Comparison of ENCODE assay signal across 19 mouse cellular contexts in genomic region chr4:56630251-56630650, GRCm38 (mm10).
DNase-seq lines count a peak whose midpoint lies in the region; ATAC-seq and TF ChIP-seq lines count a peak whose summit lies in the region.
"Had no signal": no experiment of that assay in that cellular context is flagged by ENCODE, and none has a peak within 500 bp of the region (broad histone marks: within the 10 kb centered on the region; RNA-seq: fewer than 3 reads in every experiment).

No protein-coding gene starts in this region.

- 0 out of 2 replicates have a peak, but pooled peaks have one; percentile 32 for ATAC-seq in forebrain, embryonic 15.5 days (replicated peaks)
- peak; percentile 89 for ATAC-seq in forebrain, postnatal 0 days
- ATAC-seq: liver, postnatal 0 days had no signal

- no peak overlapping the region for H3K4me3 ChIP-seq in forebrain, embryonic 15.5 days
- no peak overlapping the region for H3K4me3 ChIP-seq in forebrain, embryonic 10.5 days
- no peak overlapping the region for H3K4me3 ChIP-seq in forebrain, postnatal 0 days (ENCODE audit: low read depth, low read length)
- H3K4me3 ChIP-seq: heart, embryonic 12.5 days had no signal

- DNase-seq in forebrain, embryonic 10.5 days (ENCODE audit: extremely low spot score, low spot score): no peak
- DNase-seq in left cerebral cortex, postnatal 14 days (ENCODE audit: low spot score in 2 of 2): peak; percentile 51 to 85
- no peak for DNase-seq in left cerebral cortex, adult 11 months (ENCODE audit: low spot score)
- peak; percentile 13 for DNase-seq in R1 (ENCODE audit: low read depth, low spot score)
- DNase-seq in forebrain, postnatal 0 days: peak; percentile 63
- no peak for DNase-seq in lung, postnatal 4 days
- no peak for DNase-seq in kidney, postnatal 4 days
- DNase-seq: adrenal gland, postnatal 10 days; cerebellum, adult 8-10 months; kidney, adult 18-20 months; kidney, postnatal 10 days; liver; liver, postnatal 0 days; retina, postnatal 1 day; thymus, postnatal 14 days had no signal

- intact Hi-C loops in left cerebral cortex, postnatal 14 days (cut with DNase I): no loop called here

- no peak overlapping the region for H3K9ac ChIP-seq in forebrain, embryonic 15.5 days (replicated peaks)
- H3K9ac ChIP-seq in forebrain, postnatal 0 days: no peak overlapping the region
- H3K9ac ChIP-seq: heart, embryonic 12.5 days; liver, postnatal 0 days had no signal

- 75% methylated on average over 6 of the region's 6 CpGs for WGBS in forebrain, embryonic 15.5 days
- 88% methylated on average over 6 of the region's 6 CpGs for WGBS in forebrain, embryonic 10.5 days
- WGBS in forebrain, postnatal 0 days: 52% methylated on average over 6 of the region's 6 CpGs

- H3K9me3 ChIP-seq in forebrain, embryonic 15.5 days: no peaks in the 10 kb centered on the region
- H3K9me3 ChIP-seq in forebrain, embryonic 10.5 days: no peaks in the 10 kb centered on the region
- no peaks in the 10 kb centered on the region for H3K9me3 ChIP-seq in forebrain, postnatal 0 days (ENCODE audit: low read length)
- H3K9me3 ChIP-seq: heart, embryonic 12.5 days had no signal

- no peaks in the 10 kb centered on the region for H3K4me1 ChIP-seq in forebrain, embryonic 15.5 days
- no peaks in the 10 kb centered on the region for H3K4me1 ChIP-seq in forebrain, embryonic 10.5 days
- no peaks in the 10 kb centered on the region for H3K4me1 ChIP-seq in forebrain, postnatal 0 days (ENCODE audit: insufficient read depth)
- H3K4me1 ChIP-seq: heart, embryonic 12.5 days had no signal

- no peaks in the 10 kb centered on the region for H3K36me3 ChIP-seq in forebrain, embryonic 15.5 days
- H3K36me3 ChIP-seq in forebrain, embryonic 10.5 days (replicated peaks): no peaks in the 10 kb centered on the region
- no peaks in the 10 kb centered on the region for H3K36me3 ChIP-seq in forebrain, postnatal 0 days (ENCODE audit: insufficient read depth)
- H3K36me3 ChIP-seq: heart, embryonic 12.5 days had no signal

- H3K27ac ChIP-seq in forebrain, embryonic 15.5 days (replicated peaks): no peak overlapping the region
- H3K27ac ChIP-seq in forebrain, embryonic 10.5 days: no peak overlapping the region
- H3K27ac ChIP-seq in forebrain, postnatal 0 days (ENCODE audit: low read depth, low read length): 0 out of 2 replicates have a peak overlapping the region, but pooled peaks have one; percentile 24
- H3K27ac ChIP-seq: stomach, postnatal 0 days had no signal

- TF ChIP-seq CTCF in forebrain, postnatal 0 days (IDR thresholded peaks at IDR 0.05; ENCODE audit: low read depth): no peak

- no peaks in the 10 kb centered on the region for H3K27me3 ChIP-seq in forebrain, embryonic 15.5 days
- no peaks in the 10 kb centered on the region for H3K27me3 ChIP-seq in forebrain, embryonic 10.5 days (ENCODE audit: poor library complexity, severe bottlenecking)
- H3K27me3 ChIP-seq in forebrain, postnatal 0 days (ENCODE audit: insufficient read depth, low read length): no peaks in the 10 kb centered on the region
- H3K27me3 ChIP-seq: heart, embryonic 12.5 days had no signal

- no peak overlapping the region for H3K4me2 ChIP-seq in forebrain, embryonic 15.5 days (replicated peaks)
- no peak overlapping the region for H3K4me2 ChIP-seq in forebrain, postnatal 0 days (ENCODE audit: low read depth)
- H3K4me2 ChIP-seq: heart, embryonic 12.5 days; midbrain, embryonic 11.5 days had no signal

Comparison
In these comparisons a context has a peak if more than half of its experiments do, and no peak if none do; other contexts are left out.
1. DNase-seq: peak in left cerebral cortex, postnatal 14 days (2 of 2), R1 (single experiment) and forebrain, postnatal 0 days (single experiment); none in forebrain, embryonic 10.5 days (single experiment), left cerebral cortex, adult 11 months (single experiment), lung, postnatal 4 days (0 of 2) and kidney, postnatal 4 days (0 of 2).